Mouse (Mus musculus): ENCODE results near the gene Yars.

Gene Yars

GRCm38 (mm10) chr4:129189542-129190519 is at the start of gene Yars, which contains the start of gene S100pbp:
TSS of gene Yars (plus strand) at chr4:129189760.
TSS of gene S100pbp (minus strand) at chr4:129189727.
- peak; percentile 93 to 96 for DNase-seq (ENCODE audit: low spot score in 2 of 2)

DNA sequence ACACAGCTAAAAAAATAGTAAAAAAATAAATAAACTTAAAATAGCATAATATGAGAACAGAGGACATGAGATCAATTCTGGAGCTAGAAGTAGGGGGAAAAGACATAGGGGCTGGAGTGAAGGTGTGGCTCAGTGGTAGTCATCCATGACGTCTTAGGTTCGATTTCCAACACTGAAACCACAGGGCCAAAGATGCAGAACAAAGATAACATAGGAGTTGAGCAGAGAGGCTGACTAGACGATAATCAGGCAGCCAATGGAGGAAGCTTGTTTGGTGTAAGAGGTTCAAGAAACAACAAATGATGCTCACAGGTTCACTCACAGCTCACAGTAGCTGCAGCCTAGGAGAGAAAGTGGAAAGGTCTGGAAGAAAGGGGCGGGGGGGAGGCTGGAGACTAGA is 48.8 kb upstream of the Yars start:
- no peak for DNase-seq (ENCODE audit: low spot score in 2 of 2)

DNA sequence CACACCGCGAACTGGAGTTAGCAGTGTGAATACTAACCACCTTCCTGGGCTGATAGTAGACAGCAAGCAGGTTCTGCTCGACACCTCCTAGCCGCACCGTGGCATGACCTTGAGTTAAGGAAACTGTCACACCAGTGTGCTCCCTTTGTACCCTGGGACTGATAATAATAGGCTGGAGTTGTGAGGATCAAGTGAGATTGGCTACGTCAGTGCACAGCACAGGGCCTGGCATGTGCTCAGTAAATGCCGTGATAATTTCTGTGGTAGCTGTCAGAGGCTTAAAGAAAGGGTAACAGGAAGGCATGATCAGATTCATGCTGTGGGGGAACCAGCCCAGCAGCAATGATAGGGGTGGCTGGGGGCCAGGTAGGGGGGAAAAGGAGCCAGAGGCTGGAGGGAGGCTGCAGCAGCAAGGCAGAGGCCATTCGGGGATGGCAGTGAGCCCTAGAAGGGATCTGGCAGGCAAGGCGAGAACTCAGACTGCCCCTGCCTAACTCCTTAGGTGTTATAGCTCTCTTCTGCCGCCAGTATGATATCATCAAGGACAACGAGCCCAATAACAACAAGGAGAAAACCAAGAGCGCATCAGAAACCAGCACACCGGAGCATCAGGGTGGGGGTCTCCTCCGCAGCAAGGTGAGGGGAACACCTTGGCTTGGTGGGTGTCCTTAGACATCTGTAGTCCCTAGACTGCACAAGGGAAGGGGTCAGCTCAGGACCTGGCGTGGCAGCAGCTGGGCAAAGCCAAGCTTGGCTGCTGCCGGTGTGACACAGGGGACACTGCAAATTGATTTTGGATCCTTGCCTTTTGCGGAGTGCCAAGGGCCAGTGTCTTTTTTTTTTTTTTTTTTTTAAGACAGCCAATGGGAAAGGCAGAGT is 47.8 kb upstream of the Yars start:
- no peak for DNase-seq (ENCODE audit: low spot score in 2 of 2)

DNA sequence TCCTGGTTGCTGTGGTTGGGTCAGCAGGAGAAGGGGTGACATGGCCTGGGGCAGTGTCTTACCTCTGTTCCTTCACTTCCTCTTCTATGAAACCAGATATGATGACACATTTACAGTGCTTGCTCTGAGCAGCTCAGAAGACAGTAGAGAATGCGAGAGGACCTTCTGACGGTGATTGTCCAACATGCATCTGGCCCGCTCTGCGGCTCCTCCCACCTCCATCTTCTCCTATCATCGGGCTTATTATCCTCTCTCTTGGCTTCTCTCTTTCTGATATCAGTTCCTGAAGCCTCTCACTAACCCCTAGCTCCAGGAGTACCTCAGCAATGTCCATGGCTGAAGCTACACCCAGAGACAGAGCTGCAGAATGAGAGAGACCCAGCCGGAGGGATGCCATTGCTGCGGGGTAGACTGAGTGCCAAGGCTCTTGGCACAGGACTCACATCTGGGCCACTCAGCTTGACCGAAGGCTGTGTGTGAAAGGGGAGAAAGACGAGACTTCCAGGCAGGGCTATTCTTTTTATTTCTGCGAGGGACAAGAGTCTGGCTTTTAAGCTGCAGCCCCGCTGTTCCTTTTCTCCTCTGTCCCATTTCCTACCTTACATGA is 47.0 kb upstream of the Yars start:
- no peak for DNase-seq (ENCODE audit: low spot score in 2 of 2)

DNA sequence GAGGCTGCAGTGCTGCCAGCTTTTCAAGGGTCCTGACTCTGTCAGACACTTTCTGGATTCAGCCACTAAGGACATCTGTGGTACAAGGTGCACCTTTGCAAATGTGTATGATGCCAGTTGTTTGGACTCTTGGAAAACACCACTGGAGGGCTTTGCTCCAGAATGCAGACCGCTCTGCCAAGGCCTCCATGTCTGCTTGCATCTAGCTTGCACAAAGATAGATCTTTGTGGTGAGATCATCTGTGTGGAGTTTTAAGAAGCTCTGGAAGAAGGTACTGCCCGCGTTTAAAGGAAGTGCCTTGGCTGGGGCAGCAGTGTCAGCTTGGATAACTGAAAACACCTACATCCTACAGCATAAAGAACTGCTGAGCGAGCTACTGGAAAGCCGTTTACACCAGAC is 46.1 kb upstream of the Yars start:
- DNase-seq (ENCODE audit: low spot score in 2 of 2) = no peak

DNA sequence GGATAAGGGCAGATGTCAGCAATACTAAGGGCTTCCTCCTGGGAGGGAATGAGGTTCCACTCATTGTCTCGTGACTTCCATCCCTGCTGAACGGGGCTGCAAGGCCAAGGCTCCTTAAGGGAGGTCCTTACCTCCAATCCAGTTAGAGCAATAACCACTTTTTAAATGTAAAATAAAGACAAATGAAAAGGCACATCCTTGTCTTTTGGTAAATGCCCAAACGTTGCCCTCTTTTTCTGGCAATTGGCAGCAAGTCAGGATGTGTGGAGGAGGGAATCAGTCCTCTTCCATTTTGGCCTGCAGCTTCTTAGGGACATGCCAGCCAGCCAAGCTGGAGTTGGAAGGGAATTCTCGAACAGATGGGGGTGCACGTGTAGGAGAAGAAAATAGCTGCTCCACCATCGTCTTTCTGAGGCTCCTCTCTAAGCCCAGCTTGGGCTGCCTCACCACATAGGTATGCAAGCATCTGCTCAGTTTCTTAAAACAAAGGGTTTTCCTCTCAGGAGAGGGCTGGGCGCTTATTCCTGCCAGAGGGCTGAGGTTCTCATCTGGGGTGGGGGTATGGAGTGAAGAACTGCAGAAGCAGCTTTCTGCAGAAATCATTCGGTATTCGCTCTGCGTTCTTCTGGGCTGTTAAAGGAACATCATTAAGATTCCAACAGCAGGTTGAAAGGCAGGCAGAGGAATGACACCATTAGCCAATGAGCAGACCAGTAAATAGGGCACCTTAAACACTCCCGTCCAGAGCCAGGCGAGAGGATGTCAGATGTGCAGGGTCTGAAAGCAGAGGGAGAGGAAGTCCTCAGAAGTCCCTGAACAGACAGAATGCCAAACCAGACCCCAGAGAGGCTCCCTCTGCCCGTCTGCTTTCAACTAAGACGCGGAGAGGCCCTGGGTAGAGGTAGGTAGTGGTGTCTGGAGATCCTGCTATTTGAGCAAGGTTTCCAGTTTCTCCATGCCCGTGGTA is 44.9 kb upstream of the Yars start:
- peak; percentile 89 to 90 for DNase-seq (ENCODE audit: low spot score in 2 of 2)

GRCm38 (mm10) chr4:129145411-129145810 is 44.1 kb upstream of the Yars start:
- no peak for DNase-seq (ENCODE audit: low spot score in 2 of 2)

DNA sequence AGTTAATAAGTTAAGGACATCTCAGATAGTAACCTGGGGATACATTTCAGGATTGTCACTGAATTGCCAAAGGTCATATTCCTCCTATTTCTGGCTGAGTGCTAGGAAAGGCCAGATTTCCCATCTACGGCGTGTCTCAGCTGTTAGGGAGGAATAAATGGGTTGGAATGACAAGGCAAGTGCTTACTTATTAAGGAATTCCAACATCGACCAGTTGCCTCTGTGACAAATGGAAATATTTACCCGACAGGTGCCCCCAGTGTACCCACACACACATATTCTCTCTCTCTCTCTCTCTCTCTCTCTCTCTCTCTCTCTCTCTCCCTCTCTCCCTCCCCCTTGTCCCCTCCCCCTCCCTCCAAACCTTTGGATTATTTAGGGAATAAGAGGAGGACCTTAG is 43.6 kb upstream of the Yars start:
- DNase-seq (ENCODE audit: low spot score in 2 of 2) = no peak

GRCm38 (mm10) chr4:129146392-129146791 is 43.2 kb upstream of the Yars start:
- DNase-seq (ENCODE audit: low spot score in 2 of 2) = no peak

DNA sequence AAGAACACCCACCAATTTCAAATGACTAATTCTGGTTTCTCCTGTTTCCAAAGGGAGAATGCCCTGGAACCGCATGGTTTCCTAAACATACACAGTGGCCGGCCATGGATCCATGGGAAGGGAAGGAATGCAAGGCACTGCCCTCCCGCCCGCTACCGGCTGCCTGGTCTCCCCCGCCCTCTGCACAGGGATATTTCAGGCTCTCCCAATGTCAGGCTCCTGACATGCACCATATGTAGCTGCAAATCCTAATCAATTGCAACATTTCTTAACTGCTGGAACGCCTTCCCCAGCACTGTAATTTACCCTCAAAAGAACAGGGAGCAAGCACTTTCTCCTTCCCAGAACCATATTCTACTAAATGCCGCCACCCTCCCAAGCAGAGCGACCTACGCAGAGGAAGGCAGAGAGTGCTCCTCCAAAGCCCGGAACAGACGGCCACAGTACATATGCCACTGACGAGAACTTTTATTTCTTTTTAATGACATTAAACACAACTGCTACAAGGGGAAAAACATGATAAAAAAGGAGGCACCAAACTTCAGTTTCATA is 41.9 kb upstream of the Yars start:
- no peak for DNase-seq (ENCODE audit: low spot score in 2 of 2)

- DNase-seq (ENCODE audit: low spot score in 2 of 2) = no peak
Observed at GRCm38 (mm10) chr4:129149321-129149720, 40.2 kb upstream of the Yars start.

GRCm38 (mm10) chr4:129151276-129151811 is 38.2 kb upstream of the Yars start:
- no peak for DNase-seq (ENCODE audit: low spot score in 2 of 2)

GRCm38 (mm10) chr4:129157541-129157940 is 32.0 kb upstream of the Yars start:
- DNase-seq (ENCODE audit: low spot score in 2 of 2) = no peak

- DNase-seq (ENCODE audit: low spot score in 2 of 2) = no peak
Observed at GRCm38 (mm10) chr4:129158549-129158948, 31.0 kb upstream of the Yars start.

GRCm38 (mm10) chr4:129161076-129161475 is 28.5 kb upstream of the Yars start:
- DNase-seq (ENCODE audit: low spot score in 2 of 2) = no peak

GRCm38 (mm10) chr4:129161581-129162255 is 27.8 kb upstream of the Yars start:
- no peak for DNase-seq (ENCODE audit: low spot score in 2 of 2)

DNA sequence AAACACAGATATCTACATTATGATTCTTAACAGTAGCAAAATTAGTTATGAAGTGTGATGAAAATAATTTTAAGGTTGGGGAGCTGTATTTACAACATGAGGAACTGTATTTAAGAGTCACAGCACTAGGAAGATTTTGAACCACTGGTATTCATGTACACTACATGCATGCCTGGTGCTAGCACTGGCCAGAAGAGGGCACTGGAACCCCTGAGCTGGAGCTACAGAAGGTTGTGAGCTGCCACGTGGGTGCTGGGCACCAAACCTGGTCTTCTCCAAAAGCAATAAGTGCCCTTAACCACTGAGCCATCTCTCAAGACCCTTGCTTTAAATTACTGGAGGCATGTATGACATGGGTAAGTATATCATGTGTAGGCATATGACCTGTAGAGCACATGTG is 17.0 kb upstream of the Yars start:
- DNase-seq (ENCODE audit: low spot score in 2 of 2) = no peak

- DNase-seq (ENCODE audit: low spot score in 2 of 2) = no peak
Observed at GRCm38 (mm10) chr4:129179560-129179959, 10.0 kb upstream of the Yars start.

DNA sequence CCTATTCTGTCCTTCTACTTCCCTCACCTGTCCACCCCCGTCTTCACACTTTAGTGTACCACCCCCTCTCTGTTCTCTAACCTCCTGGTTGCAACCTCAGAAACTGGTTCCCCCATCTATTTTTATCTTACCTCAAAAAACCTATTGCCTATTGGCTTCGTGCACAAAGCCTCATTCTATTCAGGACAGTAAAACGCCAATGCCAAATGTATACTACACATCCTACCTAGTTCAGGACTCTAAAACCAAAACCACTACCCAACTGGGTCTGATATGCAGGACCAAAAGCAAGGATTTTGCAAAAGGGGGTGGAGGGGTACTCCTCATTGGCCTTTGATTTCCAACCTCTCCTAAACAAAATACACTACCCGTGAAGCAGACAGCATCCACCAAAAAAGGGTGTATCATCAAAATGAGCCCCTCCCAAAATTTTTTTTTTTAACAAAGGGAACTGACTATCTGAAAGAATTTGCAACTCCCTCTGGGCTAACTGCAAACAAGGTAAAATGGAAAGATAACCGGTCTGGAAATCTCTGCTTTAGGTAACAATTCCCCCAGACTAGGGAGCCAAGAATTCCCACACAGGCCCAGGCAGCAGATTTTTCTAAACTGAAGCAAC is 1.4 kb upstream of the Yars start:
- DNase-seq (ENCODE audit: low spot score in 2 of 2) = no peak
